17 mouse cellular contexts compared by ENCODE assay signal in the genomic region with DNA sequence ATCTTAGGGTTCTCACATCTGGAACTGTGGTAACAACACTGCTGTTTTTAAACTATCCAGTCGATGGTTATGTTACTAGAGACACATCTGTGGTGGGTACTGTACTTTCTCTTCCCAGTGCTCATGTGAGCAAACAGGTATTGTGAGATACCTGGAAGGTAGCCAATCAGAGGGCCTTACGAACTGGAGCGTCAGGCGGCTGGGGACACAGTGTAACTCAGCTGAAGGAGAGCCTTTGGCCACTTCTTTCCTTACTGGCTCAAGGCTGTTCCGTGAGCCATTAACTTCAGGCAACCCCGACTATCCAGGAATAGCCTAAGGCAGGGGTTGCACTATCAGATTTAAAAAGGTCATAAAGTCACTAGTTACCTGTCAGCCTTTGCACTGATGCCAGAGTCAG. TPM values are rescaled to one million over a fixed set of nuclear protein-coding genes. Genes with fewer than 3 reads are reported as not detected.
A peak's percentile ranks its signal among the peaks of the same experiment; 100 is the strongest.
DNase-seq lines count a peak whose midpoint lies in the region; ATAC-seq and TF ChIP-seq lines count a peak whose summit lies in the region.
"Had no signal": no experiment of that assay in that cellular context is flagged by ENCODE, and none has a peak within 500 bp of the region (broad histone marks: within the 10 kb centered on the region; RNA-seq: fewer than 3 reads in every experiment).

No protein-coding gene starts in this region.

- TF ChIP-seq CTCF in CH12.LX (conservative IDR thresholded peaks at IDR 0.05 in 1 of 2, IDR thresholded peaks at IDR 0.05 in 1 of 2; ENCODE audit: low read depth in 2 of 2, low read length in 2 of 2), result no peak

- H3K9me3 ChIP-seq in liver, embryonic 12.5 days (replicated peaks), result no peaks in the 10 kb centered on the region
- H3K9me3 ChIP-seq in liver, embryonic 11.5 days (ENCODE audit: control insufficient read depth, low read length), result no peaks in the 10 kb centered on the region
- no peaks in the 10 kb centered on the region for H3K9me3 ChIP-seq in CH12.LX (replicated peaks; ENCODE audit: low read length)
- H3K9me3 ChIP-seq in embryonic facial prominence, embryonic 15.5 days (replicated peaks), result no peaks in the 10 kb centered on the region
- H3K9me3 ChIP-seq in limb, embryonic 10.5 days (replicated peaks), result no peaks in the 10 kb centered on the region
- H3K9me3 ChIP-seq: forebrain, embryonic 13.5 days; G1E; hindbrain, embryonic 13.5 days; limb, embryonic 12.5 days; neural tube, embryonic 12.5 days had no signal

- H3K9ac ChIP-seq in liver, embryonic 12.5 days, result no peak overlapping the region
- no peak overlapping the region for H3K9ac ChIP-seq in liver, embryonic 11.5 days (ENCODE audit: low read depth, low read length)
- no peak overlapping the region for H3K9ac ChIP-seq in CH12.LX (ENCODE audit: insufficient read depth, low read depth)
- no peak overlapping the region for H3K9ac ChIP-seq in embryonic facial prominence, embryonic 15.5 days
- H3K9ac ChIP-seq: forebrain, embryonic 13.5 days; hindbrain, embryonic 13.5 days; limb, embryonic 12.5 days; neural tube, embryonic 12.5 days had no signal

- ATAC-seq in liver, embryonic 12.5 days, result 0 out of 2 replicates have a peak, but pooled peaks have one; percentile 21
- no peak for ATAC-seq in liver, embryonic 11.5 days (replicated peaks; ENCODE audit: low FRiP score)
- no peak for ATAC-seq in embryonic facial prominence, embryonic 15.5 days (ENCODE audit: insufficient number of reproducible peaks, low FRiP score, low TSS enrichment, low read depth)
- ATAC-seq: forebrain, embryonic 13.5 days had no signal

- H3K4me2 ChIP-seq in liver, embryonic 12.5 days, result no peak overlapping the region
- no peak overlapping the region for H3K4me2 ChIP-seq in liver, embryonic 11.5 days
- H3K4me2 ChIP-seq in CH12.LX (ENCODE audit: insufficient read depth, low read depth, poor library complexity, severe bottlenecking), result no peak overlapping the region
- H3K4me2 ChIP-seq in embryonic facial prominence, embryonic 15.5 days (replicated peaks), result no peak overlapping the region
- H3K4me2 ChIP-seq: forebrain, embryonic 13.5 days; heart, embryonic 11.5 days; hindbrain, embryonic 13.5 days; limb, embryonic 12.5 days; neural tube, embryonic 12.5 days had no signal

- H3K27ac ChIP-seq in liver, embryonic 12.5 days, result no peak overlapping the region
- H3K27ac ChIP-seq in liver, embryonic 11.5 days (ENCODE audit: low read depth, low read length), result no peak overlapping the region
- no peak overlapping the region for H3K27ac ChIP-seq in CH12.LX (ENCODE audit: insufficient read depth, low read depth)
- H3K27ac ChIP-seq in embryonic facial prominence, embryonic 15.5 days (replicated peaks), result 0 out of 2 replicates have a peak overlapping the region, but pooled peaks have one; percentile 18
- no peak overlapping the region for H3K27ac ChIP-seq in limb, embryonic 10.5 days
- H3K27ac ChIP-seq: forebrain, embryonic 13.5 days; hindbrain, embryonic 13.5 days; left cerebral cortex, adult 2 months; limb, embryonic 12.5 days; neural tube, embryonic 12.5 days had no signal

- no peak for DNase-seq in liver, embryonic 11.5 days (ENCODE audit: low spot score)
- DNase-seq in CH12.LX (ENCODE audit: extremely low read depth), result no peak
- DNase-seq in skeletal muscle tissue, adult 2 months (ENCODE audit: low read depth, low spot score), result peak; percentile 34
- no peak for DNase-seq in ovary, postnatal 10 days (ENCODE audit: low spot score)
- DNase-seq in limb, embryonic 10.5 days (ENCODE audit: low spot score), result no peak
- DNase-seq: cerebellum, adult 9-10 months; heart, postnatal 14 days; thymus, adult 2 months had no signal

- no peak for TF ChIP-seq POLR2A in CH12.LX (IDR thresholded peaks at IDR 0.05; ENCODE audit: low read depth, low read length)

- TF ChIP-seq EP300 in CH12.LX (IDR thresholded peaks at IDR 0.05; ENCODE audit: low read length), result no peak

- H3K79me2 ChIP-seq in CH12.LX (replicated peaks; ENCODE audit: control insufficient read depth, extremely low read depth, insufficient read depth, poor library complexity, severe bottlenecking), result no peaks in the 10 kb centered on the region

- in situ Hi-C loops in CH12.LX (cut with MboI; ENCODE audit: low pct_ligation_motif_present, low pct_unique_long_range_greater_than_20kb, low sequenced_read_pairs), result no loop called here

- TF ChIP-seq RAD21 in CH12.LX (IDR thresholded peaks at IDR 0.05; ENCODE audit: low read depth, low read length), result no peak

- dilution Hi-C loops in CH12.LX (cut with MboI; ENCODE audit: extremely low pct_ligation_motif_present, extremely low pct_unique_long_range_greater_than_20kb, low sequenced_read_pairs), result no loop called here

- WGBS in liver, embryonic 12.5 days (ENCODE audit: insufficient replicate concordance), result 85% methylated on average over 6 of the region's 6 CpGs
- WGBS in liver, embryonic 11.5 days, result 82% methylated on average over 6 of the region's 6 CpGs
- WGBS in embryonic facial prominence, embryonic 15.5 days, result 64% methylated on average over 6 of the region's 6 CpGs
- 87% methylated on average over 6 of the region's 6 CpGs for WGBS in limb, embryonic 10.5 days

- no peak overlapping the region for H3K4me3 ChIP-seq in liver, embryonic 12.5 days
- no peak overlapping the region for H3K4me3 ChIP-seq in liver, embryonic 11.5 days (ENCODE audit: low read depth, low read length)
- H3K4me3 ChIP-seq in CH12.LX (replicated peaks in 1 of 3; ENCODE audit: low read depth in 2 of 3, low read length in 2 of 3, poor library complexity in 1 of 3), result no peak overlapping the region
- H3K4me3 ChIP-seq in embryonic facial prominence, embryonic 15.5 days (replicated peaks), result no peak overlapping the region
- H3K4me3 ChIP-seq in limb, embryonic 10.5 days, result no peak overlapping the region
- H3K4me3 ChIP-seq: forebrain, embryonic 13.5 days; hindbrain, embryonic 13.5 days; left cerebral cortex, adult 2 months; limb, embryonic 12.5 days; neural tube, embryonic 12.5 days had no signal

- H3K27me3 ChIP-seq in liver, embryonic 12.5 days (replicated peaks), result no peaks in the 10 kb centered on the region
- no peaks in the 10 kb centered on the region for H3K27me3 ChIP-seq in liver, embryonic 11.5 days (replicated peaks; ENCODE audit: control insufficient read depth, insufficient read depth, low read length)
- H3K27me3 ChIP-seq in CH12.LX (replicated peaks), result no peaks in the 10 kb centered on the region
- H3K27me3 ChIP-seq in embryonic facial prominence, embryonic 15.5 days, result no peaks in the 10 kb centered on the region
- H3K27me3 ChIP-seq in limb, embryonic 10.5 days (ENCODE audit: low read depth, poor library complexity, severe bottlenecking), result no peaks in the 10 kb centered on the region
- H3K27me3 ChIP-seq: forebrain, embryonic 13.5 days; hindbrain, embryonic 13.5 days; limb, embryonic 12.5 days; neural tube, embryonic 12.5 days had no signal

- H3K4me1 ChIP-seq in liver, embryonic 12.5 days, result no peaks in the 10 kb centered on the region
- H3K4me1 ChIP-seq in liver, embryonic 11.5 days (replicated peaks; ENCODE audit: control insufficient read depth, insufficient read depth, low read length), result no peaks in the 10 kb centered on the region
- peaks cover 3 to 36% of the 10 kb centered on the region in 2 experiments; a peak in 3 of 4 replicates for H3K4me1 ChIP-seq in CH12.LX (ENCODE audit: control insufficient read depth in 1 of 2, insufficient read depth in 2 of 2)
- no peaks in the 10 kb centered on the region for H3K4me1 ChIP-seq in embryonic facial prominence, embryonic 15.5 days
- no peaks in the 10 kb centered on the region for H3K4me1 ChIP-seq in limb, embryonic 10.5 days
- H3K4me1 ChIP-seq: forebrain, embryonic 13.5 days; limb, embryonic 12.5 days; neural tube, embryonic 12.5 days had no signal

- H3K36me3 ChIP-seq in liver, embryonic 12.5 days, result peaks cover 48% of the 10 kb centered on the region
- H3K36me3 ChIP-seq in liver, embryonic 11.5 days (ENCODE audit: control insufficient read depth, insufficient read depth, low read length), result peaks cover 2% of the 10 kb centered on the region; the same call in 1 of the 2 replicates
- H3K36me3 ChIP-seq in CH12.LX (replicated peaks in 1 of 2; ENCODE audit: control insufficient read depth in 1 of 2, insufficient read depth in 1 of 2, low read length in 1 of 2), result peaks cover 16 to 70% of the 10 kb centered on the region in 2 experiments
- peaks cover 12% of the 10 kb centered on the region; the same call in 1 of the 2 replicates for H3K36me3 ChIP-seq in embryonic facial prominence, embryonic 15.5 days
- H3K36me3 ChIP-seq in limb, embryonic 10.5 days, result peaks cover 64% of the 10 kb centered on the region

TF ChIP-seq in CH12.LX, 34 proteins besides CTCF, POLR2A, EP300 and RAD21:
- TF ChIP-seq ETS1 (conservative IDR thresholded peaks at IDR 0.05; ENCODE audit: low read depth, low read length) (no peak), POLR2AphosphoS2 (IDR thresholded peaks at IDR 0.05; ENCODE audit: low read depth, low read length) (0 out of 2 replicates have a peak, but pooled peaks have one; percentile 20)
TF ChIP-seq in CH12.LX: peak in this region for 1.

RNA-seq across cellular contexts. Expression of gene Dhx15, which starts 51.5 kb away (rescaled TPM):
- polyA plus RNA-seq in liver, embryonic 12.5 days (2016; fragmentation: Nextera tagmentation; extraction: Ambion mirVana), result 114 and 118 TPM in 2 replicates
- 76.8 and 80.0 TPM in 2 replicates for polyA plus RNA-seq in liver, embryonic 11.5 days (2014; fragmentation: Nextera tagmentation; extraction: Ambion mirVana)
- total RNA-seq in CH12.LX (2012; rRNA removed) (101 and 136 TPM in 2 replicates), CH12.LX (2014; rRNA removed) (355 and 441 TPM in 2 replicates)
- 259 and 287 TPM in 2 replicates for polyA plus RNA-seq in CH12.LX (2012; ENCODE audit: insufficient read length, low read depth)
- 141 TPM in 2 replicates for polyA plus RNA-seq in embryonic facial prominence, embryonic 15.5 days (2015; fragmentation: Nextera tagmentation; extraction: Ambion mirVana)
- 214 and 221 TPM in 2 replicates for polyA plus RNA-seq in limb, embryonic 10.5 days (2016; fragmentation: Nextera tagmentation; extraction: Ambion mirVana)
